Mouse (Mus musculus): ENCODE results near the gene Lad1.

Lad1 gene

GRCm38 (mm10) chr1:135818481-135819086 is at the start of gene Lad1:
Lad1 (plus strand) TSS chr1:135818598.
- DNase-seq: peak; percentile 77 to 92

DNA sequence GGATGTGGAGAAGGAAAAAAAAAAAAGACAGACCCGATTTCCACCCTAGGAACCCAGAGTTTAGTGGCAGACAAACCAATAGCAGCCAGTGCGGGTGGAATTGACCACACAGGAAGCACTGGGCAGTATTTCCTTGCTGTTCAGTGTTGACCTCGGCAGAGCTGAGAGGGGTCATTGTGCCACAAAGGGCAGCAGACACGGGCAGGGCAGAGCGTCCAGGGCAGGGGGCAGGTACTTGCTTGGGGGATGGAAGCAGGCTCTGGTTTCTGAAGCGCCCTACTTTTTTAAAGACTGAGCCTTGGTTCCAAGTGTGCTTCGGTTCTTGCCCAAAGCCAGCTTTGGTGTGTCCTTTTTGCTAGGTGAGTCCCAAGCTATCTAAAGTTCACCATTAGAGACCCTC is 48.2 kb upstream of the Lad1 start:
- no peak for DNase-seq

DNA sequence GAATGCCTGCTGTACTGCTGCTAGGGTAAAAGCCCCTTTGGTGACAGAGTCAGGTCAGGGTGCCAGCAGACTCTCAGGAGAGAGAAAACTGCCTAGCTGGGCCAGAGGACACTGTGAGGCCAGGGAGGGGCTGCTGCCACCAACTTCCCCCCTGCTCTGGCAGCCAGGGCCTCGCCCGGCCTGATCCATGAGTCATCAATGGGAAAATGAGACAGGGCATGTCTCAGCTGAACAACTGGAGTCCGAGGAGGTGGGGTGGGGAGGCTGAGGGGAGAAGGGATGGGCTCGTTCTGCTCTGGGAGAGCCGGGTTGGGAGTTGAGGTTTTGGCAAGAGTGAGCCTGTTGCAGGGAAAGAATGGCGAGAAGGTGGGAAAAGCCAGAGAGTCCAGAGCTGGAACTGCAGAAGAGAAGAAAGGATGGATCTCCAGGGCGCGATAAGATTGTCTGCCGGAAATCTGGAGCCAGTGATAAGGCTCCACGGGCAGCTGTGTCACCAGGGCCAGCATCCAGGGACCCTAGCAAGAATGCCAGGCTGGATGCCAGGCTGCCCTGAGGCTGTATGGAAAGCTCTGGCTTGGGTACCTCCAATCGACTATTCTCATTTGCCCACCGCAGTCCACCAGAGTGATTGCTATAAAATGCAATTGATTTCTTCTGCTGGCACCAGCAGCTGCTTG is 47.4 kb upstream of the Lad1 start:
- DNase-seq: no peak

- no peak for DNase-seq
Measured at GRCm38 (mm10) chr1:135771573-135771970, 46.8 kb upstream of the Lad1 start.

- DNase-seq: no peak
Measured at GRCm38 (mm10) chr1:135776596-135776995, 41.8 kb upstream of the Lad1 start.

- no peak for DNase-seq
Measured at GRCm38 (mm10) chr1:135777046-135777445, 41.4 kb upstream of the Lad1 start.

DNA sequence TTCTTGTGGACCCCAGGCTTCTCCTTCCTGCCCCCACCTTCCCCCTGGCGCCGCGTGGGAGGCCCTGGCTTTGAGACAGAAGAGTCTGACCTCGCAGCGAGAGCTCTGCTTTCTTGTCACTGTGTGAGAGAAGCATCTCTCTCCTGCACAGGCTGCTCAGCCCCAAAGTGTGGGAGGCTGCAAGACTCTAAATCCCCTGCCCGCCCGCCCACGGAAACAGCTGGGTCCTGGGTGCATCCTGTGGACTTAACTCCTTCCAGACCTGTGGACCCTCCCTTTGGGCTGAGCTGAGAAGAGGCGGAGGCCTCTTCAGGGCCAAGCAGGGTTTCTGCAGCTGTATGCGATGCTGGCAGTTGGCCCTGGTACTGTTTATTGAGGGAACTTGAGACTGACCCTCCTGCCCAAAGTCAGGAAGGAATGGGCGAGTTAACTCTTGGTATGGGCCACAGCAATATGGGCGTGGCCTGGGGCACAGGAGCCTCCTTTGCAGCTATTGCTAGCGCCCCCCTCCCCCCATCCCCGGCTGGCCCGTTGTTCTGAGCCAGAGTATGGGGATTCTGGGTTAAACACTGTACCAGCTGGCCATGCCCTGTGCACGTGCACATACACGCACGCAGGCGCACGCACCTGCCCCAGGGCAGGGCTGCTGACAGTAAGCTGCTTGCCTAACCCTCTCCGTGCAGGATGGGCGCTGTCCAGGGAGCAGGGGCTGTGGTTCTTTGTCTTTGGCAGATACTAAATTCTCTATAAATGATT is 39.4 kb upstream of the Lad1 start, which contains the start of gene Tnni1:
Gene Tnni1, plus strand, starts transcription at position 655 of the 756 bp plus-strand sequence.
- peak in 1 of 2 experiments; percentile 41 for DNase-seq

DNA sequence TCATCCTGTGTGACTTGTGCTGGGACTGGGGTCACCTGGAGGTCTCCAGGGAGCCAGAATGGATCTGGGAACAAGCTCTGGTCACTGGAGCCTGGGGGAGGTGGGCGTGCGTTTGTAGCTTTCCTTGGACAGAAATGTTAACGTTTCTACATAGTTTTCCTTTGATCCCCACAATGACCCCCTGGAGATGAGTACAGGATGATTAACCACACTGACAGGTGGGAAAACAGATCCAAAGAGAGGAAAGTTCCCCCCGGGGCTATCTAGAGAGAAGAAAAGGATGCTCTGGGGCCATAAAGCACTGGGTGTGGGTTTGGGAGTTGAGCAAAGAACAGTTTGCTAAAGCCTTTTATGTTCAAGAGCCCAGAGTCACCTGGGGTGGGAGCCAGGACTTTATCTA is 37.7 kb upstream of the Lad1 start:
- no peak for DNase-seq

- peak; percentile 75 to 82 for DNase-seq
Measured at GRCm38 (mm10) chr1:135781220-135781619, 37.2 kb upstream of the Lad1 start.

- no peak for DNase-seq
Measured at GRCm38 (mm10) chr1:135782816-135783215, 35.6 kb upstream of the Lad1 start.

DNA sequence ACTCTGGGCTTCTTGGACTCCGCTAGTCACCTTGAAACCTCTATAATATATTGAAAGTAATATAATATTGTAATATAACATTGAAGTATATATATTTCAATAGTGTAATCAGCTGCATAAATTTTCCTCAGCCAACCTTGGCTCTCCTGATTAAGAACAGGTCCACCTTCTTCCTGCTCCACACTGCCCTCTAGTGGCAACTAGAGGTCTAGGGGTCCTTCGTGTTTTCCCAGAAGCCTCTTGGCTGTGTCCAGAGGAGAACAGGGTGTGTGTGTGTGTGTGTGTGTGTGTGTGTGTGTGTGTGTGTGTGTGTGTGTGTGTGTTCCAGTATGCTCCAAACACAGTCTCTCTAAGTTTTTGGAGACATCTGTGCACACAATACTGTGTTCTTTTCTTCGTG is 30.6 kb upstream of the Lad1 start:
- peak; percentile 79 to 85 for DNase-seq

DNA sequence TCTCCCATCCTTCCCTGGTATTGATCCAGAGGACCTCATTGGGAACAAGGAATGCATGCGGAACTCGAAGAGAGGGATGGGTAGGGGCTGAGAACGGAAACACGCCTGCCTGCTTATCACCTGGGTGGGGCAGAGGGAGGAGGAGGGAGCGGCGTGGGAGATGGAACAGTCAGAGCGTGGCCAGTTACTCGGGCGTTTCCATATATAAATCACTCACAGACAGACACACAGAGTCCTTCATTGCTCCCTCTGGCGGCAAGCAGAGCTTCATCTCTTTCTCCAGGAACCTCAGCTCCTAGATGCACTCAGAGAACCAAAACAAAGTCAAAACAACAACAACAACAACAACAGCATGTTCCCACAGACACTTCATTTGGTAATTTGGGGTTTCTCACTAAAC is 29.7 kb upstream of the Lad1 start:
- DNase-seq: peak; percentile 43 to 59

DNA sequence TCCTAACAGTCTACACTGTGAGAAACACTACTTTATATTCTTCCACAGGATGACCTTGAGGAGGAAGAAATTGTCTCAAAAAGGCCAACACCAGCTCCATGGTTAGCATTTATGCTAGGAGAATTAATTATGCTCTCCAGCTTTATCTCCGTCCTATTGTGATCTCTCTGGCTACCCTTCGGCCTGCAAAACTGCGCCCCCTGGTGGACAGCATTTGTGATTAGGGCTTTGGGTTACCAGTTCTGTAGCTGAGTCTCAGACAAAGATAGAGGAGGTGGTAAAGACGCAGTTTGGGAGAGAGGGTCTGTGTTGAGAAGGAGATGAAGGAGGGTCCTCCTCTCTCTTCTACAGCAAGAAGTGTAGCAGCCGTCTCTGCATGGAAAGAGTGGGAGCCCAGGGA is 28.6 kb upstream of the Lad1 start:
- peak; percentile 69 to 82 for DNase-seq

- DNase-seq: no peak
Measured at GRCm38 (mm10) chr1:135792143-135792939, 26.1 kb upstream of the Lad1 start.

DNA sequence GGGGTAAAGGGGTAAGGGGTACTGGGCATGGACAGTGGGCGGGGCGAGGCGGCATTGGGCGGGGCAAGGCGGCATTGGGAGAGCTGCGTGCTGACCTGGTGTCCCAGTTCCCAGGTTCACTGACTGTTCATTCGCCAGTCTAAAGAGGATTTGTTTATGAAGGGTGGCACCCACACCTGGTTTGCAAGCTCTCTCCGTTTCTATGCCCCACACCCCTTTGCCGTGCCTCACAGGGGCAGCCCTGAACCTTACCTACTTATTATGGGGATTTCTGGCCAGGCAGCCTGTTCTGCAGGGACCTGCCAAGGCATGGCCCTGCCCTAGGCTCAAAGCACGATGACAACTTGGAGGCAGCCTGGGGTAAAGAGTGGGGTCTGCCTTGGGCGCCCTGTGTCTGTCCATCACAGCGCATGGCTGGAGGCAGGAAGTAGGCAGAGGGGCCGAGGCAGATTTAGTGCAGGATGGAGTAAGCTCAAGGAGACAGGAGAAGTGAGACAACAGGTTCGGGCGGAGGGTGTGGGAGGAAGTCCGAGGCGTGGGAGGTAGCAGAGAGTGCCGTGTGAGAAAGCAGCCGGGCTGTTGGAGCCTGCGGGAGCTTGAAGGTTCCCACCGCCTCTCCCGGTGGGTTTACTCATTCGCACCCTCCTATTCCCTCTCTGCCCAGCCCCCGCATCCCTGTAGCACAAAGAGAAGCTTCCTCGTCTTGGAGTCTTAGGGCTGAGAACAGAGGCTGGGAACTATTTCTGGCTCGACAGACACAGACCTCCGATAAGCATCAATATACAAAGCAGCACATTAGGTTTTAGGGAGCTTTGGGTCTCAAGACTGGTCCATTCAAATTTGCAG is 24.8 kb upstream of the Lad1 start:
- peak in 1 of 2 experiments; percentile 60 for DNase-seq

DNA sequence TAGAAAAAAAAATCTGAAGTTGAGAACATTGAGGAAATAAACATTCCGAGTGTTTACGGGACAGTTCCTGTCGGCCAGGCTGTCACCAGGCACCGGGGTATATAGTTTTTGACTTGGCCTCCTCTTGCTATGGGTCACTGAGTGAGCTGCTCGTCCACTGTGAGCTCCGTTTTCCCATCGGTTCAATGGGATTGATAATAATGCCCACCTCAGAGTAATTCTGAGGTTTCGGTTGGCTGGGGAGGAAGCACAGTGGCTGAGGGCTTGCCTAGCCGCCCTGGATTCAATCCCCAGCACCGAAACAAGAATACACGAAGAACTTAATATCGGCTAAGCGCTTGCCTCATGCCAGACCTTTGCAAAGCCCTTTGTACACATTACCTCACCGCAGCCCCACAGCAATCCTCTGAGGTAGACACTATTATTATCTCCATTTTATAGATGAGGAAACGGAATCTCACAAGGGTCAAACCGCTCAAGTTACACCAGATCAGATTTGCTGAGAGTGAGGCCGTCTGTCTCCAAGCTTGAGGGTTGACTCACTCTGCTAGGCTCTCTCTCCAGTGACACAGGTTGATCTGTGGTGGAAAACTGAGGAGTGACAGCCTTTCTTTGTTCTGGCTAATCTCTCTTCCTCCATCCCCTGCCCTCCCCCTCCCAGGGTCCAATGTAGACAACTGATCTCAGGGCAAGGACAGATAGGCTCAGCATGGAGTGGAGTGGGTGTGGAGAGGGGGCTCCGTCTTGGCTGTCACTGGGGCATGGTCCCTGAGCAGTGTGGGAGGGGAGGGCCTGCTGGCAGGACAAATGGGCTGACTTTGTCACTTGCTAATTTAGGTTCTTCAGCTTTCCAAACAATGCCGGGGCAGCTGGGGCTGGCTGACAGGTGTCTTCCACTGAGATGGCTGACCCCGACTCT is 23.9 kb upstream of the Lad1 start:
- no peak for DNase-seq

- DNase-seq: no peak
Measured at GRCm38 (mm10) chr1:135798492-135798891, 19.9 kb upstream of the Lad1 start.

GRCm38 (mm10) chr1:135799109-135799627 is 19.2 kb upstream of the Lad1 start:
- no peak for DNase-seq

DNA sequence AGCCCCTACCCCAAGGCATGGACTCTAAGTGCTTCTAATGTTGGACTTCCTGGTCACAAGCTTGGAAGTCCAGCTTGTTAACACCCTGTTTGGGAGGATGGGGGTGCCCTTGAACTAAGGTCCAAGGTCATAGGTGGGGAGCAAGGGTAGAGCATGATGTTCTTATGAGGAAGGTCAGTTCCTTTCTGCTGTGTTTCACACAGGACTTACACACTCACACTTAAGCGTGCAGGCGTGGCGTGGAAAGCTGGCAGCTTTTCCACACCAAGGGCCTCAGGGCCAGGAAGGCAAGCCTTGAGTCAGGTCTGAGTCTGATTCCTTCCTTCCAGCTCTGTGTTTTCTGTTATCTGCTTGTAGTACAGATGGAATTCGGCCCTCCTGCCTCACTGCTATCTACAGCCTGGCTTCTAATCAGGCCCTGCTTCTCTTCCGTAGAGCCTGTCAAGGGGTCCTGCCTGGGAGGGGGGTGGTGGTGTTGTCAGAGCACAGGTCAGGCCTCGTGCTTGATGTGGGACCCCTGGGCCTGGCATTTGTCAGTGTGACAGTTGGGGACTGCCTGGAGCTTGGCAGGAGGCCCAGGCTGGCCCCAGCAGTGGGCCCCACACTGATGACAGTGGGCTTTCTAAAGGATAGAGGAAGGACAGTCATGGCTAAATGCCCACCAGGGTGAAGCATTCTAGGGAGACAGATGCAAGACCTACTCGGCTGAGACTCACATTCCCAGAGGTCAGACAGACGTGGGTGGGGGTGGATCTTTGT is 18.0 kb upstream of the Lad1 start:
- DNase-seq: no peak

- no peak for DNase-seq
Measured at GRCm38 (mm10) chr1:135807546-135807945, 10.9 kb upstream of the Lad1 start.
